Mouse (Mus musculus): Measurements from ENCODE around the gene Exoc3l4.

DNA sequence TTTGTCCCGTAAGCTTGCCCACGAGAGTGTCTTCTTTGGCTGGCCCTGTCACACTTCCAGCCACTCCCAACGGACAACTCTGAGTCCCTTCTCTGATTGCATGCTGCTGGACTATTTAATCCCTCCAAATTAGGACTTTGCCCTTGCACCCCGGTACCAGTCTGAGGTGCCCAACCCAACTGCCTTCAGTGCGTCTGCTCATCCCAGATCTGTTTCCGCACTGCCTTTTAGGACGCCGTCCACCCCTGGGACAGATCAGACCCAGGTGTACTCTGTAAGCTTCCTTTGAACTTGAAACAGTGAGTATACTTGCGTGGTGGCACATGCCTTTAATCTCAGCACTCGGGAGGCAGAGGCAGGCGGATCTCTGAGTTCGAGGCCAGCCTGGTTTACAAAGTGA is 38.0 kb upstream of the Exoc3l4 start:
- TF ChIP-seq TAL1 (conservative IDR thresholded peaks at IDR 0.05; ENCODE audit: low read depth, low read length), result no peak
- no peak for TF ChIP-seq CTCF (IDR thresholded peaks at IDR 0.05; ENCODE audit: low read depth, low read length)
